Mouse (Mus musculus): Measurements from ENCODE around the gene Serping1.

- TF ChIP-seq CTCF (IDR thresholded peaks at IDR 0.05; ENCODE audit: extremely low read depth, insufficient read depth, low read length) (no peak), POLR2A (IDR thresholded peaks at IDR 0.05; ENCODE audit: extremely low read depth, insufficient read depth, low read length) (no peak)
These were observed 40.8 kb downstream of the Serping1 start for GRCm38 (mm10) chr2:84734351-84734864.

Data from cortical plate, adult 2 months (tissue).